Mouse (Mus musculus): ENCODE measurements at regions not wholly inside any gene's neighbourhood (a gene's known extent, or its start where the extent isn't known, plus 50 kb on each side); places are given as distances from the start of the nearest gene placed in this dataset.
A peak's percentile ranks its signal among the peaks of the same experiment; 100 is the strongest.

- no peak for DNase-seq (ENCODE audit: low spot score)
These were observed 1543.4 kb upstream of the Tenm3 start for GRCm38 (mm10) chr8:50387189-50387588.

- DNase-seq (ENCODE audit: low spot score), result no peak
These were observed 1539.9 kb upstream of the Tenm3 start for GRCm38 (mm10) chr8:50383697-50384096.

- no peak for DNase-seq (ENCODE audit: low spot score)
These were observed 1536.0 kb upstream of the Tenm3 start for GRCm38 (mm10) chr8:50379745-50380144.

- no peak for DNase-seq (ENCODE audit: low spot score)
These were observed 1530.0 kb upstream of the Tenm3 start for GRCm38 (mm10) chr8:50373790-50374189.

- DNase-seq (ENCODE audit: low spot score), result no peak
These were observed 1482.7 kb upstream of the Tenm3 start for GRCm38 (mm10) chr8:50326485-50326884.

GRCm38 (mm10) chr8:50321356-50321963 is 1477.7 kb upstream of the Tenm3 start:
- no peak for DNase-seq (ENCODE audit: low spot score)

GRCm38 (mm10) chr8:50316641-50317040 is 1472.9 kb upstream of the Tenm3 start:
- no peak for DNase-seq (ENCODE audit: low spot score)

GRCm38 (mm10) chr8:50310308-50310707 is 1466.6 kb upstream of the Tenm3 start:
- DNase-seq (ENCODE audit: low spot score), result no peak

GRCm38 (mm10) chr8:50300316-50300715 is 1456.6 kb upstream of the Tenm3 start:
- DNase-seq (ENCODE audit: low spot score), result no peak

- peak; percentile 20 for DNase-seq (ENCODE audit: low spot score)
These were observed 1449.8 kb upstream of the Tenm3 start for GRCm38 (mm10) chr8:50293501-50293900.

- DNase-seq (ENCODE audit: low spot score), result peak; percentile 5
These were observed 1448.4 kb upstream of the Tenm3 start for GRCm38 (mm10) chr8:50292158-50292557.

- DNase-seq (ENCODE audit: low spot score), result no peak
These were observed 1432.6 kb upstream of the Tenm3 start for GRCm38 (mm10) chr8:50276346-50276745.

- DNase-seq (ENCODE audit: low spot score), result no peak
These were observed 1421.0 kb upstream of the Tenm3 start for GRCm38 (mm10) chr8:50264757-50265156.
